10 mouse cellular contexts compared by ENCODE assay signal in the genomic region with DNA sequence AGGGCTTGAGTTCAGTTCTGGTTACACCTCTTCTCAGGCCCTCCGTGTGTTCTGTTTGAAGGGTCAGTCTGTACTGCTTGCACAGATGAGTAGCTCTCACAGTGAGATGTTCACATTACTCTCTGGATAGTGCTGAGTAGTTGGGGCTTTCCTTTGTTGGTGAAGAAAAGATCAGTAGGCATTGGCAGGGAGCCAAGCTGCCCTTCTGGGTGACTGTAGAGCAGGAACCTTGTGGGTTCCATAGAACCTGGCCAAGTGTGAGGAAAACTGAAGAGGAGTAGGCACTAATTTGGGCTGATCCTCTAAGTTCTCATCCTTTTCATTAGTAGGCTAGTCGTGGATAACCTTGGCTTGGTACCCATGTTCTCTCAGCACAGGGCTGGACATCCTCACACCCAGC. TPM values are rescaled to one million over a fixed set of nuclear protein-coding genes. Genes with fewer than 3 reads are reported as not detected.
DNase-seq lines count a peak whose midpoint lies in the region; ATAC-seq and TF ChIP-seq lines count a peak whose summit lies in the region.
"Had no signal": no experiment of that assay in that cellular context is flagged by ENCODE, and none has a peak within 500 bp of the region (broad histone marks: within the 10 kb centered on the region; RNA-seq: fewer than 3 reads in every experiment).

No protein-coding gene starts in this region.

- intact Hi-C loops in heart, postnatal 14 days (cut with DNase I), result no loop called here

- 47% methylated on average over 2 of the region's 2 CpGs for WGBS in heart, postnatal 0 days

- 0 out of 2 replicates have a peak, but pooled peaks have one; percentile 3 for ATAC-seq in heart, postnatal 0 days (ENCODE audit: insufficient read depth, low read depth)
- ATAC-seq in megakaryocyte, adult 5-6 weeks (ENCODE audit: poor library complexity, severe bottlenecking), result no peak

- no peak overlapping the region for H3K4me2 ChIP-seq in heart, postnatal 0 days (ENCODE audit: low read depth, low read length)

- no peak overlapping the region for H3K4me3 ChIP-seq in heart, postnatal 0 days (ENCODE audit: low read depth, low read length)
- peak overlapping the region; percentile 72 for H3K4me3 ChIP-seq in megakaryocyte, embryonic 14.5 days (replicated peaks)

- no peak for TF ChIP-seq CTCF in heart, postnatal 0 days (IDR thresholded peaks at IDR 0.05; ENCODE audit: low read depth)

- no peaks in the 10 kb centered on the region for H3K27me3 ChIP-seq in heart, postnatal 0 days (ENCODE audit: control insufficient read depth, insufficient read depth, low read length)
- no peaks in the 10 kb centered on the region for H3K27me3 ChIP-seq in megakaryocyte, embryonic 14.5 days (replicated peaks)

- H3K27ac ChIP-seq in heart, postnatal 0 days (ENCODE audit: low read depth), result peak overlapping the region; percentile 90

- peak; percentile 50 for DNase-seq in adrenal gland, postnatal 25 days
- DNase-seq in adrenal gland, postnatal 4 days (ENCODE audit: low spot score in 2 of 2), result no peak
- no peak for DNase-seq in heart, postnatal 0 days (ENCODE audit: low spot score)
- DNase-seq in heart, postnatal 14 days, result no peak
- DNase-seq in naive thymus-derived CD4-positive, alpha-beta T cell, adult 2 months (ENCODE audit: low read depth), result peak; percentile 44
- no peak for DNase-seq in thymus, postnatal 10 days (ENCODE audit: low spot score in 2 of 2)
- DNase-seq: B cell, adult 2 months; lung, postnatal 14 days had no signal

- no peaks in the 10 kb centered on the region for H3K36me3 ChIP-seq in heart, postnatal 0 days (replicated peaks; ENCODE audit: control insufficient read depth, insufficient read depth, low read length)
- peaks cover 56% of the 10 kb centered on the region for H3K36me3 ChIP-seq in megakaryocyte, embryonic 14.5 days (replicated peaks; ENCODE audit: low read length)

- H3K9ac ChIP-seq in heart, postnatal 0 days (replicated peaks; ENCODE audit: low read depth, low read length), result no peak overlapping the region

- H3K4me1 ChIP-seq in heart, postnatal 0 days (ENCODE audit: control insufficient read depth, insufficient read depth), result peaks cover 80% of the 10 kb centered on the region
- peaks cover 98% of the 10 kb centered on the region for H3K4me1 ChIP-seq in megakaryocyte, embryonic 14.5 days

- H3K9me3 ChIP-seq in heart, postnatal 0 days (replicated peaks; ENCODE audit: control insufficient read depth, low read length), result no peaks in the 10 kb centered on the region
- H3K9me3 ChIP-seq in megakaryocyte, embryonic 14.5 days, result no peaks in the 10 kb centered on the region

- TF ChIP-seq EP300 in heart, postnatal 0 days (IDR thresholded peaks at IDR 0.05; ENCODE audit: low read depth), result no peak

RNA-seq across cellular contexts. Expression of gene Bicd2, which starts 21.4 kb away (rescaled TPM):
- 43.7 and 45.2 TPM in 2 replicates for total RNA-seq in adrenal gland, postnatal 25 days (2021)
- 10 to 100 TPM; 33.5 to 35.9 TPM for total RNA-seq in adrenal gland, postnatal 4 days (2021)
- 54.2 and 62.6 TPM in 2 replicates for total RNA-seq in heart, postnatal 0 days (2014; rRNA removed; ENCODE audit: low replicate concordance)
- polyA plus RNA-seq in heart, postnatal 0 days (2015; fragmentation: Nextera tagmentation; extraction: Ambion mirVana), result 43.5 and 45.4 TPM in 2 replicates
- 10 to 100 TPM; 72.1 to 77.7 TPM for total RNA-seq in heart, postnatal 14 days (2021)
- 21.2 and 22.5 TPM in 2 replicates for polyA plus RNA-seq in megakaryocyte, embryonic 14.5 days (2012; ENCODE audit: insufficient read depth, low replicate concordance)
- total RNA-seq in megakaryocyte, adult 5-6 weeks (2015), result 14.9 and 15.3 TPM in 2 replicates
- 24.7 and 27.7 TPM in 2 replicates for total RNA-seq in megakaryocyte, adult 5-6 weeks (2017)

RNA-seq across cellular contexts. Expression of gene Fgd3, which starts 42.7 kb away (rescaled TPM):
- 1.5 and 2.8 TPM in 2 replicates for total RNA-seq in adrenal gland, postnatal 25 days (2021)
- 1 to 10 TPM; 5.3 to 6.0 TPM for total RNA-seq in adrenal gland, postnatal 4 days (2021)
- 0.93 and 1.6 TPM in 2 replicates for total RNA-seq in heart, postnatal 0 days (2014; rRNA removed; ENCODE audit: low replicate concordance)
- polyA plus RNA-seq in heart, postnatal 0 days (2015; fragmentation: Nextera tagmentation; extraction: Ambion mirVana), result 0.04 and 0.05 TPM in 2 replicates
- 1 to 10 TPM in 1 of 2 experiments, under 1 TPM in 1; 0.79 to 1.5 TPM for total RNA-seq in heart, postnatal 14 days (2021)
- 9.1 and 10.4 TPM in 2 replicates for polyA plus RNA-seq in megakaryocyte, embryonic 14.5 days (2012; ENCODE audit: insufficient read depth, low replicate concordance)
- total RNA-seq in megakaryocyte, adult 5-6 weeks (2015), result 10.7 and 12.2 TPM in 2 replicates
- 26.1 and 30.9 TPM in 2 replicates for total RNA-seq in megakaryocyte, adult 5-6 weeks (2017)

RNA-seq across cellular contexts. Expression of gene Ippk, which starts 58.2 kb away (rescaled TPM):
- total RNA-seq in adrenal gland, postnatal 25 days (2021), result 24.1 and 27.7 TPM in 2 replicates
- 10 to 100 TPM; 17.9 to 18.3 TPM for total RNA-seq in adrenal gland, postnatal 4 days (2021)
- 8.0 and 22.3 TPM in 2 replicates for total RNA-seq in heart, postnatal 0 days (2014; rRNA removed; ENCODE audit: low replicate concordance)
- polyA plus RNA-seq in heart, postnatal 0 days (2015; fragmentation: Nextera tagmentation; extraction: Ambion mirVana), result 8.2 and 9.3 TPM in 2 replicates
- 1 to 10 TPM; 7.1 to 7.4 TPM for total RNA-seq in heart, postnatal 14 days (2021)
- polyA plus RNA-seq in megakaryocyte, embryonic 14.5 days (2012; ENCODE audit: insufficient read depth, low replicate concordance), result 1.4 TPM in 1 of 2 replicates, not detected in the other
- total RNA-seq in megakaryocyte, adult 5-6 weeks (2015), result 2.5 and 3.1 TPM in 2 replicates
- total RNA-seq in megakaryocyte, adult 5-6 weeks (2017), result 5.9 and 7.4 TPM in 2 replicates

Comparison
In these comparisons a context has a peak if more than half of its experiments do, and no peak if none do; other contexts are left out.
1. DNase-seq: peak in adrenal gland, postnatal 25 days (single experiment) and naive thymus-derived CD4-positive, alpha-beta T cell, adult 2 months (single experiment); none in adrenal gland, postnatal 4 days (0 of 2), heart, postnatal 0 days (single experiment), heart, postnatal 14 days (0 of 2) and thymus, postnatal 10 days (0 of 2).